Mouse (Mus musculus) heart, adult 2 months (tissue): ENCODE measurements at regions not wholly inside any gene's neighbourhood (a gene's known extent, or its start where the extent isn't known, plus 50 kb on each side); places are given as distances from the start of the nearest gene placed in this dataset.

Source experiments
- DNase-seq, 2 experiments: peaks; one replicate each; pipeline ENCODE4 v3.0.0; 2021
- H3K27ac ChIP-seq: fragments of 200-600 bp; 2 replicates; pipeline ENCODE4 v1.8.1; 2022
- H3K27me3 ChIP-seq: fragments of 200-500 bp; 2 replicates; pipeline ENCODE4 v1.6.1; 2012; ENCODE audit warnings: mild to moderate bottlenecking, low read length, inconsistent platforms, mixed read lengths; ENCODE audit not compliant: control insufficient read depth, insufficient read depth
- H3K36me3 ChIP-seq: fragments of 200-500 bp; 2 replicates; pipeline ENCODE4 v1.6.1; 2012; ENCODE audit warnings: low read length, inconsistent platforms; ENCODE audit not compliant: control insufficient read depth, insufficient read depth
- H3K4me1 ChIP-seq: fragments of 200-500 bp; 2 replicates; pipeline ENCODE4 v1.6.1; 2011; ENCODE audit warnings: low read length; ENCODE audit not compliant: control insufficient read depth, insufficient read depth
- H3K4me3 ChIP-seq: fragments of 200-600 bp; 2 replicates; pipeline ENCODE4 v1.8.1; 2022
- H3K79me2 ChIP-seq: fragments of 200-500 bp; replicated peaks from 2 replicates; pipeline ENCODE4 v1.6.1; 2012; ENCODE audit warnings: mild to moderate bottlenecking, inconsistent platforms, low read length, moderate library complexity, mixed read lengths; ENCODE audit not compliant: control insufficient read depth, insufficient read depth
- H3K9ac ChIP-seq: fragments of 200-500 bp; 2 replicates; pipeline ENCODE4 v1.6.1; 2012; ENCODE audit warnings: low read depth, mild to moderate bottlenecking, control low read depth, inconsistent platforms, low read length, mixed read lengths
- CTCF ChIP-seq: fragments of 200-600 bp; IDR thresholded peaks from 2 replicates; pipeline ENCODE4 v1.8.1; 2022; ENCODE audit warnings: antibody characterized with exemption, mild to moderate bottlenecking, moderate library complexity
- EP300 ChIP-seq: fragments of 200-500 bp; IDR thresholded peaks from 2 replicates; pipeline ENCODE4 v1.6.1; 2011; ENCODE audit warnings: low read depth, low read length, control low read depth; ENCODE audit not compliant: insufficient read depth
- POLR2A ChIP-seq: fragments of 200-500 bp; IDR thresholded peaks from 2 replicates; pipeline ENCODE4 v1.6.1; 2011; ENCODE audit warnings: mild to moderate bottlenecking, low read depth, low read length, control low read depth; ENCODE audit not compliant: insufficient read depth
- WGBS: fragments of 180-500 bp; shearing (Covaris S2); methylation state at CpG from one replicate; pipeline ENCODE4 v1.1.7; 2018; 5-methylcytosine and 5-hydroxymethylcytosine counted together
- intact Hi-C: fragments of 180-260 bp; cut with DNase I; formaldehyde crosslinking; loops from one replicate; pipeline ENCODE4 v1.15.1; 2025

GRCm38 (mm10) chr3:78648115-78648514 lies 638.2 kb downstream of the Rapgef2 start:
- Histone ChIP-seq H3K27me3 (no peaks in the 10 kb centered on the region), H3K4me1 (no peaks in the 10 kb centered on the region), H3K9ac (no peak overlapping the region), H3K79me2 (no peaks in the 10 kb centered on the region), H3K36me3 (no peaks in the 10 kb centered on the region), H3K4me3 (no peak overlapping the region), H3K27ac (no peak overlapping the region)
- no peak for DNase-seq
- intact Hi-C loops, result no loop called here
- WGBS, result 89% methylated on average over 2 of the region's 2 CpGs
- no peak for TF ChIP-seq EP300
- TF ChIP-seq POLR2A, result no peak
- TF ChIP-seq CTCF, result no peak

GRCm38 (mm10) chr3:78635386-78635785 lies 650.9 kb downstream of the Rapgef2 start:
- no peaks in the 10 kb centered on the region for H3K27me3 ChIP-seq
- TF ChIP-seq POLR2A (no peak), EP300 (no peak), CTCF (no peak)
- DNase-seq, result no peak

GRCm38 (mm10) chr3:78618900-78619299 lies 667.4 kb downstream of the Rapgef2 start:
- no peaks in the 10 kb centered on the region for H3K27me3 ChIP-seq
- no peaks in the 10 kb centered on the region for H3K4me1 ChIP-seq
- H3K27ac ChIP-seq, result no peak overlapping the region
- no peaks in the 10 kb centered on the region for H3K79me2 ChIP-seq
- WGBS, result 30% methylated on average over 3 of the region's 3 CpGs
- DNase-seq, result peak; percentile 29 to 31
- intact Hi-C loops, result no loop called here
- TF ChIP-seq EP300 (no peak), CTCF (peak; percentile 78)
- no peak overlapping the region for H3K9ac ChIP-seq
- no peaks in the 10 kb centered on the region for H3K36me3 ChIP-seq
- no peak overlapping the region for H3K4me3 ChIP-seq

More at GRCm38 (mm10) chr3:78635386-78635785, 650.9 kb downstream of the Rapgef2 start:
- Histone ChIP-seq H3K9ac (no peak overlapping the region), H3K4me3 (no peak overlapping the region), H3K4me1 (no peaks in the 10 kb centered on the region; the same call in 1 of the 2 replicates), H3K27ac (no peak overlapping the region), H3K79me2 (no peaks in the 10 kb centered on the region), H3K36me3 (no peaks in the 10 kb centered on the region)
- WGBS, result 19% methylated on average over 4 of the region's 4 CpGs
- intact Hi-C loops, result no loop called here

GRCm38 (mm10) chr3:78594718-78595236 lies 691.5 kb downstream of the Rapgef2 start:
- H3K36me3 ChIP-seq, result no peaks in the 10 kb centered on the region
- no peak overlapping the region for H3K4me3 ChIP-seq
- H3K79me2 ChIP-seq, result no peaks in the 10 kb centered on the region
- no peaks in the 10 kb centered on the region for H3K4me1 ChIP-seq
- H3K27me3 ChIP-seq, result no peaks in the 10 kb centered on the region
- H3K27ac ChIP-seq, result no peak overlapping the region
- intact Hi-C loops, result no loop called here
- no peak for TF ChIP-seq POLR2A
- H3K9ac ChIP-seq, result no peak overlapping the region
- no peak for DNase-seq
- 23% methylated on average over 6 of the region's 6 CpGs for WGBS

- TF ChIP-seq POLR2A, result no peak
- TF ChIP-seq CTCF, result no peak
- TF ChIP-seq EP300, result no peak
- H3K4me3 ChIP-seq, result no peak overlapping the region
- no peak for DNase-seq
- H3K9ac ChIP-seq, result no peak overlapping the region
- H3K27me3 ChIP-seq, result no peaks in the 10 kb centered on the region
- no peaks in the 10 kb centered on the region for H3K36me3 ChIP-seq
- intact Hi-C loops, result no loop called here
- H3K27ac ChIP-seq, result no peak overlapping the region
- H3K79me2 ChIP-seq, result no peaks in the 10 kb centered on the region
- WGBS, result 71% methylated on average over 11 of the region's 11 CpGs
- no peaks in the 10 kb centered on the region for H3K4me1 ChIP-seq
Observed at GRCm38 (mm10) chr3:78594305-78594704, 692.0 kb downstream of the Rapgef2 start.

GRCm38 (mm10) chr3:78586639-78587038 lies 699.7 kb downstream of the Rapgef2 start:
- intact Hi-C loops, result no loop called here
- 53% methylated on average over 1 of the region's 1 CpGs for WGBS
- no peak for DNase-seq
- TF ChIP-seq CTCF (no peak), POLR2A (no peak), EP300 (no peak)
- no peaks in the 10 kb centered on the region for H3K27me3 ChIP-seq
- H3K36me3 ChIP-seq, result no peaks in the 10 kb centered on the region
- H3K79me2 ChIP-seq, result no peaks in the 10 kb centered on the region
- H3K4me1 ChIP-seq, result no peaks in the 10 kb centered on the region
- no peak overlapping the region for H3K27ac ChIP-seq
- no peak overlapping the region for H3K9ac ChIP-seq
- no peak overlapping the region for H3K4me3 ChIP-seq
